Mouse (Mus musculus): Measurements from ENCODE around the gene Crat. TPM values are rescaled to one million over a fixed set of nuclear protein-coding genes. Genes with fewer than 3 reads are reported as not detected.

Gene Crat
- polyA plus RNA-seq, 1 experiment, result 22.5 TPM

DNA sequence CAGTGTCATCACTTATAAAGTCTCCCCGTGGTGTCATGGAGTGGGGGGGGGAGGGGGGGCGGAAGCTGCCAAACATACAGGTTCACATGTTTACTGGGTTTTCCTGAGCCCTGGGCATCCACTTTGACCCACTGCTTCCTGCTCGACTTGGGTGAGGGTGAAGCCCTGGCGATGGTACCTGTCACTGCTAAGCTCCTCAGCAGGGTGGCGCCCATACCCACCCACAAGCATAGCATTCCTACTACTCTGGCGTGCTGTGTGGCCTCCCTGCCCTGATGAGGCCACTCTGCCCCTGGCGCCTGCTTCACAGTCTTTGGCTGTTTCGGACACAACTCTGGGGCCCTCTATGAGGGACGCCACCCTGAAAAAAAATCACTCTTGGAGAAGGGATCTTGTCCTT lies 58.7 kb downstream of the Crat start:
- peaks cover 16% of the 10 kb centered on the region for H3K36me3 ChIP-seq (ENCODE audit: control insufficient read depth, insufficient read depth)
- H3K79me3 ChIP-seq (ENCODE audit: low read depth), result peaks cover 8% of the 10 kb centered on the region
- H3K27me3 ChIP-seq (ENCODE audit: control insufficient read depth, insufficient read depth, insufficient read length), result no peaks in the 10 kb centered on the region
- H3K79me2 ChIP-seq (ENCODE audit: control insufficient read depth, insufficient read depth), result peaks cover 33% of the 10 kb centered on the region
- TF ChIP-seq MYOD1 (IDR thresholded peaks at IDR 0.05; ENCODE audit: control insufficient read depth, insufficient read length, low read depth) (no peak), CEBPB (IDR thresholded peaks at IDR 0.05; ENCODE audit: low read depth) (no peak), CTCF (IDR thresholded peaks at IDR 0.05; ENCODE audit: control insufficient read depth, insufficient read depth, insufficient read length) (no peak), FOSL1 (IDR thresholded peaks at IDR 0.05; ENCODE audit: insufficient read depth, low read length, poor library complexity, severe bottlenecking) (no peak), USF1 (IDR thresholded peaks at IDR 0.05; ENCODE audit: low read depth) (no peak), MAX (IDR thresholded peaks at IDR 0.05) (no peak), MYOG (IDR thresholded peaks at IDR 0.05; ENCODE audit: control insufficient read depth, extremely low read depth, insufficient read length) (no peak)
- no peak overlapping the region for H3K4me3 ChIP-seq (ENCODE audit: insufficient read depth, poor library complexity, severe bottlenecking)
- no peak overlapping the region for H3ac ChIP-seq (ENCODE audit: control insufficient read depth, insufficient read length, low read depth)

DNA sequence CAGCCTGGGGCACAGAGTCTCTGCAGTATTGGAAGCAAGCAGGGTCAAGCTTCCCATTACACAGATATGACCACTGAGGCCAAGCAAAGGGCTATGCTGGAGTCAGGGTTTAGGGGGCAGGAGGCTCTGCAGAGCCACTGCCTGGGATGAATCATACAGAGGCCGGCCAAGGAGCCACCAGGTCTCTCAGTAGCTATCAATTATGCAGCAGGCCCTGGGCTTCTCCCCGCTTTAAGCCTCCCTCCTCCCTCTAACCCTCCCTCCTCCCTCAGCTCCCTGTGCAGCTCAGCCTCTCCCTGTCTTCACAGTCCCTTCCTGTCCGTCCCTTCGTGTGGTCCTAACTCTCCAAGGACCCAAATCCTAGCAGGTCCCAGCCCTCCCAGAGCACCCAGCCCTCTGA lies 59.3 kb downstream of the Crat start:
- no peak overlapping the region for H3K4me3 ChIP-seq (ENCODE audit: insufficient read depth, poor library complexity, severe bottlenecking)

DNA sequence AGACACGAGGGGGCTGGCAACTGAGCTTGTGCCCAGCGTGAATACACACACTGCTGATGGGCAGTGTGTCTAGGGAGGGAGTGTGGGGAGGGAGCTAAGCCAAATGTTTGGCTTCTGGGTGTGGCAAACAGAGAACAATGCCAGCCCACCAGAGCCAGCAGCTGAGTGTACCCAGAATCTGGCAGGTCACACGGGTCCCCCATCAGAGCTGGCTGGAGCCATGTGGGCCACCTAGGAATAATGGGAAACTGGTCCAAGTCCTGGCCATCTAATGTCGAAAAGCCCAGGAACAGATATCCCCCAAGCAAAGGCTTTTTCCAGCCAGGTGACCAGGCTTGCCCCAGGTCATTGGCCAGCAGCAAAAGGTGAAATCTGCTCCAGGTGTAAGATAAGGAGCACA lies 59.8 kb downstream of the Crat start:
- Histone ChIP-seq H3ac (ENCODE audit: control insufficient read depth, insufficient read length, low read depth) (no peak overlapping the region), H3K4me3 (ENCODE audit: insufficient read depth, poor library complexity, severe bottlenecking) (no peak overlapping the region), H3K36me3 (ENCODE audit: control insufficient read depth, insufficient read depth) (peaks cover 16% of the 10 kb centered on the region), H3K79me2 (ENCODE audit: control insufficient read depth, insufficient read depth) (peaks cover 33% of the 10 kb centered on the region), H3K27me3 (ENCODE audit: control insufficient read depth, insufficient read depth, insufficient read length) (no peaks in the 10 kb centered on the region), H3K79me3 (ENCODE audit: low read depth) (peaks cover 8% of the 10 kb centered on the region)
- TF ChIP-seq MAX (IDR thresholded peaks at IDR 0.05) (no peak), MYOG (IDR thresholded peaks at IDR 0.05; ENCODE audit: control insufficient read depth, extremely low read depth, insufficient read length) (no peak), MYOD1 (IDR thresholded peaks at IDR 0.05; ENCODE audit: control insufficient read depth, insufficient read length, low read depth) (no peak), USF1 (IDR thresholded peaks at IDR 0.05; ENCODE audit: low read depth) (no peak), CTCF (IDR thresholded peaks at IDR 0.05; ENCODE audit: control insufficient read depth, insufficient read depth, insufficient read length) (no peak), CEBPB (IDR thresholded peaks at IDR 0.05; ENCODE audit: low read depth) (no peak)

More for the DNA sequence above, 59.3 kb downstream of the Crat start:
- peaks cover 16% of the 10 kb centered on the region for H3K36me3 ChIP-seq (ENCODE audit: control insufficient read depth, insufficient read depth)
- peaks cover 33% of the 10 kb centered on the region for H3K79me2 ChIP-seq (ENCODE audit: control insufficient read depth, insufficient read depth)
- TF ChIP-seq CTCF (IDR thresholded peaks at IDR 0.05; ENCODE audit: control insufficient read depth, insufficient read depth, insufficient read length), result no peak
- no peak for TF ChIP-seq USF1 (IDR thresholded peaks at IDR 0.05; ENCODE audit: low read depth)
- TF ChIP-seq CEBPB (IDR thresholded peaks at IDR 0.05; ENCODE audit: low read depth), result no peak
- H3K27me3 ChIP-seq (ENCODE audit: control insufficient read depth, insufficient read depth, insufficient read length), result no peaks in the 10 kb centered on the region
- H3ac ChIP-seq (ENCODE audit: control insufficient read depth, insufficient read length, low read depth), result peak overlapping the region; percentile 3
- peaks cover 8% of the 10 kb centered on the region for H3K79me3 ChIP-seq (ENCODE audit: low read depth)

- H3K4me3 ChIP-seq (ENCODE audit: insufficient read depth, poor library complexity, severe bottlenecking), result no peak overlapping the region
- peaks cover 5% of the 10 kb centered on the region for H3K79me2 ChIP-seq (ENCODE audit: control insufficient read depth, insufficient read depth)
- H3K36me3 ChIP-seq (ENCODE audit: control insufficient read depth, insufficient read depth), result peaks cover 28% of the 10 kb centered on the region
- TF ChIP-seq CTCF (IDR thresholded peaks at IDR 0.05; ENCODE audit: control insufficient read depth, insufficient read depth, insufficient read length) (no peak), FOSL1 (IDR thresholded peaks at IDR 0.05; ENCODE audit: insufficient read depth, low read length, poor library complexity, severe bottlenecking) (no peak), USF1 (IDR thresholded peaks at IDR 0.05; ENCODE audit: low read depth) (no peak), MYOD1 (IDR thresholded peaks at IDR 0.05; ENCODE audit: control insufficient read depth, insufficient read length, low read depth) (no peak), MAX (IDR thresholded peaks at IDR 0.05) (peak; percentile 13), CEBPB (IDR thresholded peaks at IDR 0.05; ENCODE audit: low read depth) (peak; percentile 31)
- no peaks in the 10 kb centered on the region for H3K79me3 ChIP-seq (ENCODE audit: low read depth)
- no peaks in the 10 kb centered on the region for H3K27me3 ChIP-seq (ENCODE audit: control insufficient read depth, insufficient read depth, insufficient read length)
- no peak overlapping the region for H3ac ChIP-seq (ENCODE audit: control insufficient read depth, insufficient read length, low read depth)
Observed at GRCm38 (mm10) chr2:30351149-30351548, 64.5 kb downstream of the Crat start.

Small RNA genes within 50 kb of the gene (microRNA-seq; reads per million reads assigned to microRNA genes)
- gene Gm47292 (ENCODE audit: borderline microRNAs expressed), result not detected

Other genes starting within 250 kb of the Crat start
- 16.1 TPM for gene Endog, start 244.3 kb downstream of the Crat start, polyA plus RNA-seq (2012; fragmentation: generic; extraction: Trizol)
- gene Spout1, start 237.4 kb downstream of the Crat start, polyA plus RNA-seq (2012; fragmentation: generic; extraction: Trizol), result 33.4 TPM
- gene Kyat1, start 210.0 kb downstream of the Crat start, polyA plus RNA-seq (2012; fragmentation: generic; extraction: Trizol), result 2.7 TPM
- 20.6 TPM for gene Lrrc8a, start 178.1 kb downstream of the Crat start, polyA plus RNA-seq (2012; fragmentation: generic; extraction: Trizol)
- 0.01 TPM for gene Gm28035, start 175.2 kb downstream of the Crat start, polyA plus RNA-seq (2012; fragmentation: generic; extraction: Trizol)
- 1.4 TPM for gene Phyhd1, start 149.6 kb downstream of the Crat start, polyA plus RNA-seq (2012; fragmentation: generic; extraction: Trizol)
- gene Gm28038, start 134.8 kb downstream of the Crat start, polyA plus RNA-seq (2012; fragmentation: generic; extraction: Trizol), result 0.16 TPM
- gene Dolk, start 129.5 kb downstream of the Crat start, polyA plus RNA-seq (2012; fragmentation: generic; extraction: Trizol), result 28.3 TPM
- 54.6 TPM for gene Nup188, start 129.4 kb downstream of the Crat start, polyA plus RNA-seq (2012; fragmentation: generic; extraction: Trizol)
- 60.0 TPM for gene Sh3glb2, start 56.5 kb downstream of the Crat start, polyA plus RNA-seq (2012; fragmentation: generic; extraction: Trizol)
- 29.4 TPM for gene Miga2, start 51.6 kb downstream of the Crat start, polyA plus RNA-seq (2012; fragmentation: generic; extraction: Trizol)
- 19.4 TPM for gene Dolpp1, start 23.6 kb downstream of the Crat start, polyA plus RNA-seq (2012; fragmentation: generic; extraction: Trizol)
- gene Ptpa, start 226 bp upstream of the Crat start, polyA plus RNA-seq (2012; fragmentation: generic; extraction: Trizol), result 213 TPM
- gene Ier5l, start 58.4 kb upstream of the Crat start, polyA plus RNA-seq (2012; fragmentation: generic; extraction: Trizol), result 61.4 TPM
- 0.47 TPM for gene Cstad, start 179.2 kb upstream of the Crat start, polyA plus RNA-seq (2012; fragmentation: generic; extraction: Trizol)

Data from C2C12 (cell line).